Mouse (Mus musculus) left cerebral cortex, postnatal 25 days (tissue): Measurements from ENCODE around the gene Gm884. TPM values are rescaled to one million over a fixed set of nuclear protein-coding genes. Genes with fewer than 3 reads are reported as not detected.
A peak's percentile ranks its signal among the peaks of the same experiment; 100 is the strongest.
"Not testable (repeated sequence)": the region's sequence is repeated elsewhere in the genome, so short reads cannot be mapped to it uniquely, and the experiment has no call there.

Experiments used
- DNase-seq, 2 experiments: peaks; one replicate each; pipeline ENCODE4 v3.0.0; 2022; ENCODE audit warnings: low spot score in 2 of 2, mixed read lengths in 1 of 2
- intact Hi-C: fragments of 180-260 bp; cut with DNase I; formaldehyde crosslinking; loops from one replicate; pipeline ENCODE4 v1.15.1; 2025
- total RNA-seq, 2 experiments: library from RNA; stranded (reverse); gene quantifications; 2 replicates each; pipeline ENCODE4 v1.2.3; 2021

Gm884 gene
- total RNA-seq, 2 experiments from 2014 or later, result not detected

- intact Hi-C loops, result loop anchor here (1.0 to 2.0 kb wide), 2 partner anchors 36 to 119 kb away; no protein-coding TSS in a partner anchor
Measured at GRCm38 (mm10) chr11:103639407-103639946, 18.5 kb upstream of the Gm884 start.

DNA sequence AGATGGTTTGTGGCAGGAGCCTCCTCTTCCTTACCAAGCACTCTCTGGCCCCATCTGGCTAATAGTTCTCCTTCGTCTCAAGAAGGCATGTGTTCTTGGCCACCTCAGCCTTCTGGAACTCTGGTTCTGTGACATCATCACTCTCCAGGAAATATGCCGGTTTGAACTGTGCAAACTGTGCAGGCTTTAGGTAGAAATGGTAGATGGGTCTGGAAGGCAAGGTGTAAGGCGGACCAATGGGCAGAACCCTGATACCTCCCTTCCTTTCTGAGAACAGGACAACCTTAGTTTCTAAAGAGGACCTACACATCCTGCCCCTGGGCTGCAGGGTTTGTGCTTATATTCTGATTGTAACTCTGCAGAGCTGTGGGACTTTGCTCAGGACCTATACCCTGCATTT is 17.9 kb upstream of the Gm884 start, which contains the start of gene Lyzl6:
Gene Lyzl6 (minus strand): TSS at position 101 of the 400 bp plus-strand sequence.
- intact Hi-C loops, result loop anchor here (1.0 to 2.0 kb wide), 2 partner anchors 37 to 120 kb away; no protein-coding TSS in a partner anchor
- DNase-seq, result no peak

More at GRCm38 (mm10) chr11:103639407-103639946, 18.5 kb upstream of the Gm884 start:
- peak; percentile 51 to 74 for DNase-seq

DNA sequence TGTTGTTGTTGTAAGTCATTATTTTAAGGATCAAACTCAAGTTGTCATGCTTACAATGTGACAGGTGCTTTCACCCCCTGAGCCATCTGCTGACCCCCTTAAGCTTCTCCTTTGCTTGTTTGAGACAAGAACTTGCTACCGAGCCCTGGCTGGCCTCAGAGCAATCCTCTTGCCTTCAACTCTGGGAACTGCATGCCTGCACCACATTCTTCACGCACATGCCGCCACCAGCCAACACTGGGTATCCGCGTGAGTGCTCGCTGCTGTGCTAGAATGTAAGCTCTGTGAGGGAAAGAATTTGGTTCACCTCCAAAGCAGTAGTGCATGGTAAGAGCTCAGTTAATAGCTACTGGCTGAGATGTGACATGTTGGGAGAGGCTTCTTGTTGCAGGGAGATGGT is 15.3 kb upstream of the Gm884 start:
- DNase-seq, result no peak
- intact Hi-C loops, result no loop called here

- intact Hi-C loops, result no loop called here
- no peak for DNase-seq
Measured at GRCm38 (mm10) chr11:103635481-103635880, 14.5 kb upstream of the Gm884 start.

DNA sequence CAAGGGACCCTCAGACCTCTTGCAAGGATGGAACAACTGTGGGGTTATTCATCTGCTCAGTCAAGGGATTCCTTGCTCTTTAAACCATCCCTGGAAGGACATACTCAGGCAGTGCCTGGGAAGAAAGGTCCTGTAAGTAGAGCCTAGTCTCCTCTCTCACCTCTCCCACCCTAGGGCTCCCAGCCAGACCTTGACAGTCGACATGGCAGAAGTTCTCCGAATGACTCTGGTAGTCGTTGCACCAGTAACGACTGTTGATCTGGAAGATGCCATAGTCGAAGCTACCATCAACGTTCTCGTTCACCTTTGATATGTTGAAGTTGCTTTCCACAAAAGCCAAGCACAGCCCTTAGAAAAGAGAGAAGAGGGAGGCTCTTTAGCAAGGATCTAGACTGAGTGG is 13.9 kb upstream of the Gm884 start:
- intact Hi-C loops, result no loop called here
- DNase-seq, result no peak

GRCm38 (mm10) chr11:103627453-103627852 is 6.5 kb upstream of the Gm884 start:
- intact Hi-C loops, result no loop called here
- DNase-seq, result no peak

DNA sequence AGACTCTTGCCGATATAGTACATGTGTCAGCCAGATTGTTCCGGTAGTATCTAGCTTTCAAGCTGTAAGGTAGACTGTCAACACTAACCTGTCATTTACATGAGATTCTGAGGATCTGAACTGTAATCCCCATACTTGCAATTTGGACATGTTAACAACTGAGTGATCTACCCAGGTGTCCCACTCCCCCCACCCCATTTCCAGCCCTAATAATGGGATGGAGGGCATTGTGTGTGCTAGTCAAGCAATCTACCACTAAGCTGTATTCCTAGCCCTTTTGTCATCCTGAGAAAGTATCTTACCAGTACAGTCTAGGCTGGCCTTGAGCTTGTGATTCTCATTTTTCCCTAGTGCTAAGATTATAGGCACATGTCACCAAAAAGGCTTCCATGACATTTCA is 10.2 kb downstream of the Gm884 start:
- no peak for DNase-seq
- intact Hi-C loops, result no loop called here

DNA sequence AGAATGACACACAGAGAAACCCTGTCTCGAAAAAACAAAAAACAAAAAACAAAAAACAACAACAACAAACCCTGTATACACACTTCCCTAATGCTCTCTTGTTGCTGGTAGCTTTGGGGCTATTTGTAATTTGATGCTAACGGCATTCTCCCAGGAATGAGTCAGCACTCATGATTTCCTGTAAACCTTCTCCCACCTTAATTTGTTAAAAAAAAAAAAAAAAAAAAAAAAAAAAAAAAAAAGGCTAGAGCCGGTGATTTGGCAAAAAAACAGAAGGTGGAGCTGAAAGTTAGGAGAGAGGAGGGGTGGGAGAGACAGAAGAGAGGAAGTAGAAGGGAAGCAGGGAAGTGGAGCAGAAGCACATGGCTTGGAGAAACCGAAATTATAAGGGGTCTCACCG is 14.3 kb downstream of the Gm884 start:
- no peak for DNase-seq
- intact Hi-C loops, result no loop called here

DNA sequence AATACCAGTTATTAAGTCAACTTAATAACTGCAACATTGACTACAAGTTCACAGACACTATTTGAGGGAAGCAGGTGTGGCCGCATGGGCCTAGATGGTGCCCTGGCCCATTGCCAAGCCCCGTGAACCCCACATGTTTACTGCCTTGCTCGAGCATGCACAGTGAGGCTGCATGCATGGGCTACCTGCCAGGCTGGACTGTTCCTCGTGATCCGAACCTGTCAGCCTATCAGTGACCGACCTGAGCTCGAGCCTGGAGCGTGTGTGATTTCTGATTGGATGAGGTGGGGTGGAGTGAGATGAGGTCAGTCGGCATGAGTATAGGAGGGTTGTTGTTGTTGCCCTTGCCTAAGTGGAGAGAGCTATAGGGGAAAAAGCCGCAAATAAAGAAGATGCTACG is 42.6 kb downstream of the Gm884 start:
- DNase-seq, result no peak
- intact Hi-C loops, result no loop called here

DNA sequence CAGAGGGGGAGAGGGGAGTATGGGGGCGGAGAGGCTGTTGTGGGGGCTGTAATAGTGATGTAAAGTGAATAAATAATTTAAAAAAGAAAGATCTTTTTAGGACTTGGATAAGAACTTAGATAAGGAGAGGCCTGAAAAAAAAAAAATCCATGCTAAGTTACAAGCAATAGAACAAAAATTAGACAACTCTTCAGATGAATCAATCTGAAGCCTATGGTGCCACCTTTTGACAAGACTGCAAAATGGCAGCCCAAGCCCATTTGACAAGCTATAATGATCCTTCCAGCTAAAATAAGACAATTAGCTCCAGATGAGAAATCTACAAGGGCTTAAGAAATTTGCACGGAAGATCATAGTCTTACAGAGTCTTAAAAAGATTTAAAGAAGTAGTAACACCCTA is 64.9 kb downstream of the Gm884 start:
- intact Hi-C loops, result loop anchor here (2.0 to 10.0 kb wide), 3 partner anchors 135 to 401 kb away; no protein-coding TSS in a partner anchor
- peak; percentile 16 to 53 for DNase-seq

DNA sequence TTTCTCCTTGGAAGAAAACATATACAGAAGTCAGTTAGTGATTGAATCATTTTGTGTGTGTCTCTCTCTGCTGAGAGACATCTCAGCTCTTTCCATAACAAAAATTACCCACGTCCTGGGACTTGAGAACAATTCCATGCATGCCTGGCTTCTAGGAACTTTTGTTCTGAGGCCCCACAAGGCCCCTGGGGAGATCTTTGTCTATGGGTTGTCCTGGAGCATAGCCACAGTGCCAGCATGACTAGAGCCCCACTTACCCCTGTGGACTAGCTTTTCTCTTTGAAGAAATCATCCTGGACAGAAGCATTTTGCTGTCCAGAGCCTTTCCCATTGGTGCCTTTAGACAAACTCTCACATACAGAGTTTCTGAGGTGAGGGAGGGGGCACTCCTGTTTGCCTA is 86.0 kb downstream of the Gm884 start:
- intact Hi-C loops, DNase-seq: not testable (repeated sequence)

DNA sequence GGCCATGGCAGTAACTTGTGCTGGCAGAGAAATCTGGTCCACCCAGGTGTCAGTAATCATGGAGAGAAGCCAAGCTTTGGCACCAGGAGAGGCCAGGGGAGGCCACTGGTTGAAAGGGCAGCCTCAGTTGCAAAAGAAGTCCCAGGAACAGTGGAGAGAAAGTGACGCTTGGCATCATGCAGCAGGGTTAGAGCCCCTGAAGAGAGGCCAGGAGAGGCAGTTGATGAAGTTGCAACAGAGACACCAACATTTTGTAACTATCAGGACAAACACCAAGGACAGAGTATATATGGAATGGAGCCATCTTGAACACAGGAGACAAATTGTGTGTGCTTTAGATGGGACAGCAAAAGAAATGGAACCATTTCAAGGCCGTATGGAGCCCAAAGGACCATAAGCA is 108.8 kb downstream of the Gm884 start:
- intact Hi-C loops, result no loop called here
- DNase-seq, result no peak

- DNase-seq, result no peak
- intact Hi-C loops, result no loop called here
Measured at GRCm38 (mm10) chr11:103504497-103504896, 116.4 kb downstream of the Gm884 start, which contains the start of gene Lrrc37a. Gene Lrrc37a (minus strand): TSS chr11:103504597.

Other genes with a start within 250 kb of the Gm884 start
- gene Plekhm1, start 208.5 kb downstream of the Gm884 start, total RNA-seq, result 10 to 100 TPM; 16.5 to 17.4 TPM
- gene Lrrc37a, start 116.5 kb downstream of the Gm884 start, total RNA-seq, result not detected
- not detected for gene Lyzl6, start 17.8 kb upstream of the Gm884 start, total RNA-seq
- gene Rprml, start 28.4 kb upstream of the Gm884 start, total RNA-seq, result 10 to 100 TPM; 84.4 to 96.3 TPM
- 10 to 100 TPM; 70.8 to 72.4 TPM for gene Gosr2, start 76.8 kb upstream of the Gm884 start, total RNA-seq
- gene Wnt9b, start 128.7 kb upstream of the Gm884 start, total RNA-seq, result under 1 TPM; 0.07 to 0.30 TPM
- gene Wnt3, start 153.0 kb upstream of the Gm884 start, total RNA-seq, result 1 to 10 TPM in 1 of 2 experiments, under 1 TPM in 1; 0.92 to 1.4 TPM